Mouse (Mus musculus): ENCODE results near the gene Comt. TPM values are rescaled to one million over a fixed set of nuclear protein-coding genes. Genes with fewer than 3 reads are reported as not detected.

Comt gene
- polyA plus RNA-seq, 1 experiment: 89.2 TPM

GRCm38 (mm10) chr16:18378489-18378888 is 48.2 kb downstream of the Comt start:
- peaks cover 7% of the 10 kb centered on the region; the same call in 1 of the 2 replicates for H3K4me1 ChIP-seq (ENCODE audit: control insufficient read depth, insufficient read depth, low read length)
- no peak overlapping the region for H3K4me3 ChIP-seq (ENCODE audit: insufficient read depth, low read length)
- TF ChIP-seq CTCF (IDR thresholded peaks at IDR 0.05; ENCODE audit: borderline replicate concordance, insufficient read depth, low read length) (no peak), POLR2A (IDR thresholded peaks at IDR 0.05; ENCODE audit: low read depth, low read length) (no peak)
- H3K27ac ChIP-seq (ENCODE audit: insufficient read depth, low read length): no peak overlapping the region

GRCm38 (mm10) chr16:18377203-18377602 is 49.4 kb downstream of the Comt start:
- Histone ChIP-seq H3K4me1 (ENCODE audit: control insufficient read depth, insufficient read depth, low read length) (no peaks in the 10 kb centered on the region), H3K27ac (ENCODE audit: insufficient read depth, low read length) (no peak overlapping the region), H3K4me3 (ENCODE audit: insufficient read depth, low read length) (no peak overlapping the region)
- no peak for TF ChIP-seq CTCF (IDR thresholded peaks at IDR 0.05; ENCODE audit: borderline replicate concordance, insufficient read depth, low read length)
- no peak for TF ChIP-seq POLR2A (IDR thresholded peaks at IDR 0.05; ENCODE audit: low read depth, low read length)

GRCm38 (mm10) chr16:18376297-18376954 is 50.2 kb downstream of the Comt start:
- TF ChIP-seq POLR2A (IDR thresholded peaks at IDR 0.05; ENCODE audit: low read depth, low read length) (no peak), CTCF (IDR thresholded peaks at IDR 0.05; ENCODE audit: borderline replicate concordance, insufficient read depth, low read length) (no peak)
- no peaks in the 10 kb centered on the region for H3K4me1 ChIP-seq (ENCODE audit: control insufficient read depth, insufficient read depth, low read length)
- H3K27ac ChIP-seq (ENCODE audit: insufficient read depth, low read length): no peak overlapping the region
- H3K4me3 ChIP-seq (ENCODE audit: insufficient read depth, low read length): no peak overlapping the region

- Histone ChIP-seq H3K4me1 (ENCODE audit: control insufficient read depth, insufficient read depth, low read length) (no peaks in the 10 kb centered on the region), H3K4me3 (ENCODE audit: insufficient read depth, low read length) (no peak overlapping the region), H3K27ac (ENCODE audit: insufficient read depth, low read length) (no peak overlapping the region)
- TF ChIP-seq POLR2A (IDR thresholded peaks at IDR 0.05; ENCODE audit: low read depth, low read length): no peak
- TF ChIP-seq CTCF (IDR thresholded peaks at IDR 0.05; ENCODE audit: borderline replicate concordance, insufficient read depth, low read length): no peak
These were observed 53.0 kb downstream of the Comt start for GRCm38 (mm10) chr16:18373632-18374031.

- TF ChIP-seq POLR2A (IDR thresholded peaks at IDR 0.05; ENCODE audit: low read depth, low read length): no peak
- TF ChIP-seq CTCF (IDR thresholded peaks at IDR 0.05; ENCODE audit: borderline replicate concordance, insufficient read depth, low read length): no peak
- no peaks in the 10 kb centered on the region for H3K4me1 ChIP-seq (ENCODE audit: control insufficient read depth, insufficient read depth, low read length)
- no peak overlapping the region for H3K4me3 ChIP-seq (ENCODE audit: insufficient read depth, low read length)
- H3K27ac ChIP-seq (ENCODE audit: insufficient read depth, low read length): no peak overlapping the region
These were observed 56.5 kb downstream of the Comt start for GRCm38 (mm10) chr16:18370197-18370596.

- Histone ChIP-seq H3K27ac (ENCODE audit: insufficient read depth, low read length) (no peak overlapping the region), H3K4me1 (ENCODE audit: control insufficient read depth, insufficient read depth, low read length) (no peaks in the 10 kb centered on the region), H3K4me3 (ENCODE audit: insufficient read depth, low read length) (no peak overlapping the region)
- TF ChIP-seq POLR2A (IDR thresholded peaks at IDR 0.05; ENCODE audit: low read depth, low read length) (no peak), CTCF (IDR thresholded peaks at IDR 0.05; ENCODE audit: borderline replicate concordance, insufficient read depth, low read length) (no peak)
These were observed 59.8 kb downstream of the Comt start for GRCm38 (mm10) chr16:18366849-18367248.

GRCm38 (mm10) chr16:18362948-18363347 is 63.7 kb downstream of the Comt start:
- Histone ChIP-seq H3K4me1 (ENCODE audit: control insufficient read depth, insufficient read depth, low read length) (no peaks in the 10 kb centered on the region), H3K4me3 (ENCODE audit: insufficient read depth, low read length) (no peak overlapping the region), H3K27ac (ENCODE audit: insufficient read depth, low read length) (no peak overlapping the region)
- TF ChIP-seq CTCF (IDR thresholded peaks at IDR 0.05; ENCODE audit: borderline replicate concordance, insufficient read depth, low read length) (no peak), POLR2A (IDR thresholded peaks at IDR 0.05; ENCODE audit: low read depth, low read length) (no peak)

- H3K4me1 ChIP-seq (ENCODE audit: control insufficient read depth, insufficient read depth, low read length): no peaks in the 10 kb centered on the region
- no peak overlapping the region for H3K4me3 ChIP-seq (ENCODE audit: insufficient read depth, low read length)
- TF ChIP-seq CTCF (IDR thresholded peaks at IDR 0.05; ENCODE audit: borderline replicate concordance, insufficient read depth, low read length) (no peak), POLR2A (IDR thresholded peaks at IDR 0.05; ENCODE audit: low read depth, low read length) (no peak)
- no peak overlapping the region for H3K27ac ChIP-seq (ENCODE audit: insufficient read depth, low read length)
These were observed 66.4 kb downstream of the Comt start for GRCm38 (mm10) chr16:18360151-18360805.

GRCm38 (mm10) chr16:18357977-18358376 is 68.7 kb downstream of the Comt start:
- no peak overlapping the region for H3K4me3 ChIP-seq (ENCODE audit: insufficient read depth, low read length)
- H3K4me1 ChIP-seq (ENCODE audit: control insufficient read depth, insufficient read depth, low read length): no peaks in the 10 kb centered on the region
- TF ChIP-seq POLR2A (IDR thresholded peaks at IDR 0.05; ENCODE audit: low read depth, low read length): no peak
- no peak for TF ChIP-seq CTCF (IDR thresholded peaks at IDR 0.05; ENCODE audit: borderline replicate concordance, insufficient read depth, low read length)
- H3K27ac ChIP-seq (ENCODE audit: insufficient read depth, low read length): no peak overlapping the region

- TF ChIP-seq POLR2A (IDR thresholded peaks at IDR 0.05; ENCODE audit: low read depth, low read length) (no peak), CTCF (IDR thresholded peaks at IDR 0.05; ENCODE audit: borderline replicate concordance, insufficient read depth, low read length) (no peak)
- no peak overlapping the region for H3K27ac ChIP-seq (ENCODE audit: insufficient read depth, low read length)
- H3K4me1 ChIP-seq (ENCODE audit: control insufficient read depth, insufficient read depth, low read length): no peaks in the 10 kb centered on the region
- no peak overlapping the region for H3K4me3 ChIP-seq (ENCODE audit: insufficient read depth, low read length)
These were observed 69.7 kb downstream of the Comt start for GRCm38 (mm10) chr16:18356961-18357360.

Other genes with a start within 250 kb of the Comt start
- gene Ccdc188, start 209.0 kb downstream of the Comt start, polyA plus RNA-seq (2011; ENCODE audit: insufficient read length, low read depth, missing spikeins): not detected in 2 replicates
- 28.7 and 29.5 TPM in 2 replicates for gene Zdhhc8, start 191.7 kb downstream of the Comt start, polyA plus RNA-seq (2011; ENCODE audit: insufficient read length, low read depth, missing spikeins)
- 43.3 and 58.9 TPM in 2 replicates for gene Trmt2a, start 178.2 kb downstream of the Comt start, polyA plus RNA-seq (2011; ENCODE audit: insufficient read length, low read depth, missing spikeins)
- gene Ranbp1, start 178.1 kb downstream of the Comt start, polyA plus RNA-seq (2011; ENCODE audit: insufficient read length, low read depth, missing spikeins): 296 and 323 TPM in 2 replicates
- gene Gm49776, start 168.5 kb downstream of the Comt start, polyA plus RNA-seq (2011; ENCODE audit: insufficient read length, low read depth, missing spikeins): not detected in 2 replicates
- gene Dgcr8, start 137.6 kb downstream of the Comt start, polyA plus RNA-seq (2011; ENCODE audit: insufficient read length, low read depth, missing spikeins): 47.4 and 50.6 TPM in 2 replicates
- gene Tango2, start 78.7 kb downstream of the Comt start, polyA plus RNA-seq (2011; ENCODE audit: insufficient read length, low read depth, missing spikeins): 27.1 and 32.7 TPM in 2 replicates
- 6.7 and 8.1 TPM in 2 replicates for gene Arvcf, start 78.7 kb downstream of the Comt start, polyA plus RNA-seq (2011; ENCODE audit: insufficient read length, low read depth, missing spikeins)
- 4.6 and 7.5 TPM in 2 replicates for gene Txnrd2, start 468 bp downstream of the Comt start, polyA plus RNA-seq (2011; ENCODE audit: insufficient read length, low read depth, missing spikeins)
- 3.8 and 5.5 TPM in 2 replicates for gene Gnb1l, start 71.9 kb upstream of the Comt start, polyA plus RNA-seq (2011; ENCODE audit: insufficient read length, low read depth, missing spikeins)
- 4.7 and 7.8 TPM in 2 replicates for gene Rtl10, start 72.0 kb upstream of the Comt start, polyA plus RNA-seq (2011; ENCODE audit: insufficient read length, low read depth, missing spikeins)
- gene Tbx1, start 163.8 kb upstream of the Comt start, polyA plus RNA-seq (2011; ENCODE audit: insufficient read length, low read depth, missing spikeins): 2.8 and 3.3 TPM in 2 replicates
- 2.4 and 3.9 TPM in 2 replicates for gene Gp1bb, start 195.6 kb upstream of the Comt start, polyA plus RNA-seq (2011; ENCODE audit: insufficient read length, low read depth, missing spikeins)
- gene Gm49601, start 199.6 kb upstream of the Comt start, polyA plus RNA-seq (2011; ENCODE audit: insufficient read length, low read depth, missing spikeins): 17.8 and 20.1 TPM in 2 replicates
- gene Sept5, start 203.1 kb upstream of the Comt start, polyA plus RNA-seq (2011; ENCODE audit: insufficient read length, low read depth, missing spikeins): 82.3 and 89.3 TPM in 2 replicates